Mouse (Mus musculus): ENCODE measurements around the gene Coro1c. TPM values are rescaled to one million over a fixed set of nuclear protein-coding genes. Genes with fewer than 3 reads are reported as not detected.

The Coro1c gene
- polyA plus RNA-seq, 1 experiment = 2.0 TPM

DNA sequence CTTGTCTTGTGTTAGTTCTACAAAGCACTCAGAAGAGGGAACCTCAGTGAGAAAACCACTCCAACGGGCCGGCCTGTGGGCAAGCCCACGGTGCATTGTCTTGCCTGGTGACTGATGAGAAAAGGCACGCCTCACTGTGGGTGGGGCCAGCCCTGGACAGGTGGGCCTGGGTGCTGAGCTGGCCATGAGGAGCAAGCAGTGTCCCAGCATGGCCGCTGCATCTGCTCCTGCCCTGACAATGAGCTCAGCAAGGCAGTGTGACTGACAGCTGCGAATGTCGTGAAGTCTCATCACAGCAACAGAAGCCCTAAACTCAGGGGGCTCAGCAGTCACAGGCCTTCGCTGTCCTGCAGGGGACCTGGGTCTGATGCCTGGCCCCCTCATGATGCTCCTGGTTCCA is 62.9 kb downstream of the Coro1c start:
- Histone ChIP-seq H3K36me3 (ENCODE audit: control insufficient read depth) (peaks cover 87% of the 10 kb centered on the region), H3K4me1 (ENCODE audit: control insufficient read depth) (peaks cover 51% of the 10 kb centered on the region), H3K27me3 (ENCODE audit: control insufficient read depth) (no peaks in the 10 kb centered on the region), H3K9me3 (ENCODE audit: control insufficient read depth, low read length) (no peaks in the 10 kb centered on the region), H3K4me3 (replicated peaks) (no peak overlapping the region)
- TF ChIP-seq TAL1 (IDR thresholded peaks at IDR 0.05; ENCODE audit: low read length) (no peak), GATA1 (IDR thresholded peaks at IDR 0.05; ENCODE audit: low read length) (no peak)

- H3K27me3 ChIP-seq (ENCODE audit: control insufficient read depth) = no peaks in the 10 kb centered on the region
- TF ChIP-seq GATA1 (IDR thresholded peaks at IDR 0.05; ENCODE audit: low read length) = no peak
- TF ChIP-seq TAL1 (IDR thresholded peaks at IDR 0.05; ENCODE audit: low read length) = no peak
- H3K9me3 ChIP-seq (ENCODE audit: control insufficient read depth, low read length) = no peaks in the 10 kb centered on the region
- H3K36me3 ChIP-seq (ENCODE audit: control insufficient read depth) = peaks cover 78% of the 10 kb centered on the region
- no peak overlapping the region for H3K4me3 ChIP-seq (replicated peaks)
- H3K4me1 ChIP-seq (ENCODE audit: control insufficient read depth) = peaks cover 42% of the 10 kb centered on the region
These were observed 63.8 kb downstream of the Coro1c start for GRCm38 (mm10) chr5:113844721-113845120.

- no peak for TF ChIP-seq GATA1 (IDR thresholded peaks at IDR 0.05; ENCODE audit: low read length)
- no peak for TF ChIP-seq TAL1 (IDR thresholded peaks at IDR 0.05; ENCODE audit: low read length)
These were observed 64.5 kb downstream of the Coro1c start for GRCm38 (mm10) chr5:113844106-113844505.

DNA sequence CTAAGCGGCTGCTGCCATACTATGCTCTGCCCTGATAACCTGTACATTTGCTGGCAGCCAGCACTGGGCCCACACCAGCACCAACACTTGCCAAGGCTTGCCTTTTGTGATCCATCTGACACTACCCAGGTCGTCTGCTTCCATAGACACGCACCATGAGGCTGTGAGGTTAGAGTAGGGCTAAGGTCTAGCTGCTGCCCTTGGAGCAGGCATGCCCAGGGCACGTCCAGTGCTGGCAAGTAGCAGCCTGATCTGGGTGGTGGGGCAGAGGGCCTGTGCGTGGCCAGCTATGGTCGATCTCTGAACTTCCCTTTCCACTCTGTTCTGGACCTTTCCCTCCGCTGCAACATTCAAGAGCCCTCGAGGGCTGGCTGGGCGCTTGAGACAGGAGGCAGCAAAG is 65.7 kb downstream of the Coro1c start:
- Histone ChIP-seq H3K9me3 (ENCODE audit: control insufficient read depth, low read length) (no peaks in the 10 kb centered on the region), H3K4me3 (replicated peaks) (no peak overlapping the region), H3K4me1 (ENCODE audit: control insufficient read depth) (peaks cover 37% of the 10 kb centered on the region), H3K27me3 (ENCODE audit: control insufficient read depth) (no peaks in the 10 kb centered on the region), H3K36me3 (ENCODE audit: control insufficient read depth) (peaks cover 61% of the 10 kb centered on the region)
- TF ChIP-seq GATA1 (IDR thresholded peaks at IDR 0.05; ENCODE audit: low read length) (no peak), TAL1 (IDR thresholded peaks at IDR 0.05; ENCODE audit: low read length) (no peak)

More at GRCm38 (mm10) chr5:113844106-113844505, 64.5 kb downstream of the Coro1c start:
- Histone ChIP-seq H3K36me3 (ENCODE audit: control insufficient read depth) (peaks cover 72% of the 10 kb centered on the region), H3K9me3 (ENCODE audit: control insufficient read depth, low read length) (no peaks in the 10 kb centered on the region), H3K27me3 (ENCODE audit: control insufficient read depth) (no peaks in the 10 kb centered on the region), H3K4me1 (ENCODE audit: control insufficient read depth) (peaks cover 41% of the 10 kb centered on the region), H3K4me3 (replicated peaks) (no peak overlapping the region)

- H3K9me3 ChIP-seq (ENCODE audit: control insufficient read depth, low read length) = no peaks in the 10 kb centered on the region
- peaks cover 55% of the 10 kb centered on the region for H3K36me3 ChIP-seq (ENCODE audit: control insufficient read depth)
- no peak overlapping the region for H3K4me3 ChIP-seq (replicated peaks)
- TF ChIP-seq TAL1 (IDR thresholded peaks at IDR 0.05; ENCODE audit: low read length) (no peak), GATA1 (IDR thresholded peaks at IDR 0.05; ENCODE audit: low read length) (no peak)
- no peaks in the 10 kb centered on the region for H3K27me3 ChIP-seq (ENCODE audit: control insufficient read depth)
- H3K4me1 ChIP-seq (ENCODE audit: control insufficient read depth) = peaks cover 30% of the 10 kb centered on the region
These were observed 66.3 kb downstream of the Coro1c start for GRCm38 (mm10) chr5:113842244-113842643.

- H3K9me3 ChIP-seq (ENCODE audit: control insufficient read depth, low read length) = no peaks in the 10 kb centered on the region
- no peak overlapping the region for H3K4me3 ChIP-seq (replicated peaks)
- H3K4me1 ChIP-seq (ENCODE audit: control insufficient read depth) = peaks cover 23% of the 10 kb centered on the region
- no peak for TF ChIP-seq GATA1 (IDR thresholded peaks at IDR 0.05; ENCODE audit: low read length)
- TF ChIP-seq TAL1 (IDR thresholded peaks at IDR 0.05; ENCODE audit: low read length) = no peak
- peaks cover 48% of the 10 kb centered on the region for H3K36me3 ChIP-seq (ENCODE audit: control insufficient read depth)
- H3K27me3 ChIP-seq (ENCODE audit: control insufficient read depth) = no peaks in the 10 kb centered on the region
These were observed 67.0 kb downstream of the Coro1c start for GRCm38 (mm10) chr5:113841243-113842225.

GRCm38 (mm10) chr5:113840443-113840842 is 68.1 kb downstream of the Coro1c start:
- H3K9me3 ChIP-seq (ENCODE audit: control insufficient read depth, low read length) = no peaks in the 10 kb centered on the region
- TF ChIP-seq GATA1 (IDR thresholded peaks at IDR 0.05; ENCODE audit: low read length) (no peak), TAL1 (IDR thresholded peaks at IDR 0.05; ENCODE audit: low read length) (no peak)
- no peak overlapping the region for H3K4me3 ChIP-seq (replicated peaks)
- peaks cover 37% of the 10 kb centered on the region for H3K36me3 ChIP-seq (ENCODE audit: control insufficient read depth)
- no peaks in the 10 kb centered on the region for H3K27me3 ChIP-seq (ENCODE audit: control insufficient read depth)
- H3K4me1 ChIP-seq (ENCODE audit: control insufficient read depth) = peaks cover 12% of the 10 kb centered on the region

GRCm38 (mm10) chr5:113836961-113837360 is 71.6 kb downstream of the Coro1c start:
- TF ChIP-seq TAL1 (IDR thresholded peaks at IDR 0.05; ENCODE audit: low read length) = no peak
- TF ChIP-seq GATA1 (IDR thresholded peaks at IDR 0.05; ENCODE audit: low read length) = no peak
- H3K36me3 ChIP-seq (ENCODE audit: control insufficient read depth) = peaks cover 3% of the 10 kb centered on the region
- 0 out of 2 replicates have a peak, but pooled peaks cover 1% of the 10 kb centered on the region for H3K4me1 ChIP-seq (ENCODE audit: control insufficient read depth)
- no peak overlapping the region for H3K4me3 ChIP-seq (replicated peaks)
- H3K9me3 ChIP-seq (ENCODE audit: control insufficient read depth, low read length) = no peaks in the 10 kb centered on the region
- no peaks in the 10 kb centered on the region for H3K27me3 ChIP-seq (ENCODE audit: control insufficient read depth)

DNA sequence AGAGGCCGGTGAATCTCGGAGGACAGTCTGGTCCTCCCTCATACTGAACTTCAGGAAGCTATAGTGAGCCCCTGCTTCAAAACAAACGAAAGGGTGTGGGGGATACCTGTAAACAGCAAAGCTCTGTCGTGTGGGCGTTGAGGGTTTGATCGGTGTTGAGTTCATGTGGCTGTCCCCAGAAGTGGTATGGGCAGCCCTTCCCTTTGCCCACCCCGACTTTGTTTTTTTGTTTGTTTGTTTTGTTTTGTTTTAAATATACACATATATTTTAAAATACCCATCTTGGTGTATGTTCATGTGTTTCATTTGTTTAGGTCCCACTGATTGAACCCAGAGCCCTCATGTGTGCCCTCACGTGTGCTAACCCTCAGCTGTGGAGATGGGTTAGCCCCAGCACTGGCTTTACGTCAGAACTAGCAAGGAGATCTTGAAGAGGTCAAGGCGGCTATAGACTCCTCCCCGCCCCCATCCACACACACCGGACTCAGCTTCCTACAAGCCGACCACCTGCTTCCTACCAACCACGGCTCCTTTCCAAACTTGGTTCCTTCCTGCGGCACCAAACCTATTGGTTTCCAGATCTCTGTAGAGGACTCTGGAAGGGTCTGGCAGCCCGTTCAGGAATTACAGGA is 75.1 kb downstream of the Coro1c start:
- H3K36me3 ChIP-seq (ENCODE audit: control insufficient read depth) = no peaks in the 10 kb centered on the region
- H3K4me1 ChIP-seq (ENCODE audit: control insufficient read depth) = peaks cover 15% of the 10 kb centered on the region
- TF ChIP-seq TAL1 (IDR thresholded peaks at IDR 0.05; ENCODE audit: low read length) (no peak), GATA1 (IDR thresholded peaks at IDR 0.05; ENCODE audit: low read length) (no peak)
- H3K9me3 ChIP-seq (ENCODE audit: control insufficient read depth, low read length) = no peaks in the 10 kb centered on the region
- H3K4me3 ChIP-seq (replicated peaks) = no peak overlapping the region
- H3K27me3 ChIP-seq (ENCODE audit: control insufficient read depth) = no peaks in the 10 kb centered on the region
